Mouse (Mus musculus): Measurements from ENCODE around the gene Ggnbp2.
A peak's percentile ranks its signal among the peaks of the same experiment; 100 is the strongest.
"Not testable (repeated sequence)": the region's sequence is repeated elsewhere in the genome, so short reads cannot be mapped to it uniquely, and the experiment has no call there.

Gene Ggnbp2

GRCm38 (mm10) chr11:84879772-84880464 is 9.3 kb upstream of the Ggnbp2 start, which contains the start of the genes Myo19 and Pigw:
TSS of gene Myo19 (plus strand) at chr11:84880148.
TSS of gene Pigw (minus strand) at chr11:84880285.
- peak; percentile 80 for DNase-seq (ENCODE audit: low spot score)

- DNase-seq (ENCODE audit: low spot score), result no peak
Observed at GRCm38 (mm10) chr11:84879007-84879771, 8.6 kb upstream of the Ggnbp2 start.

GRCm38 (mm10) chr11:84876020-84876419 is 5.4 kb upstream of the Ggnbp2 start:
- not testable (repeated sequence) for DNase-seq (ENCODE audit: low spot score)

DNA sequence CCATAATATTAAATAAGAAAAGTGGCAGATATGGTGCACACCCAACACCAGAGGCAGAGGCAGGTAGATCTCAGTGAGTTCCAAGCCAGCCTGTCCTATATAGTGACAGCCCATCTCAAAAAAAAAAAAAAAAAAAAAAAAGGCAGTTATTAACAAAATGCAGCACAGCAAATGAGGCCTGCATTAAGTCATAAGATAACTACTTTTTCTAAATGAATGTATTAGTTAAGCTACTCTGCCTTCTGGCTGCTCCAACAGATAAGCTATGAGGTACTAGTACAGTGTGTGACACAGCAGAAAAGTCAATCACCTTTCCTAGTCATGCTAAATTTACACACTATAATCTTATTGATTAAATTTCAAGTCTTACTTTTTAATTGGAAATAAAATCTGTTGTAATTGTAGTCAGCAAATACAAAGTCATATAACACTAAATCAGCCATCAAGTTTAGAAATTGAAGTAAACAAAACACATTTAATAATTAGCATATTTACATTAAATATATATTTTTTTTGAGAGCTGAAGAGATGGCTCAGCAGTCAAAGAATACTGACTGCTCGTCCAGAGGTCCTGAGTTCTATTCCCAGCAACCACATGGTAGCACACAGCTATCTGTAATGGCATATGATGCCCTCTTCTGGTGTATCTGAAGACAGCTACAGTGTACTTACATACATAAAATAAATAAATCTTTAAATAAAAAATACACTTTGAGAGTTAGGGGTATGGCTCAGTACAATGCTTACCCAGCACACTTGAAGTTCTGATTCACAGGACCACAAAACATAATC is 2.6 kb upstream of the Ggnbp2 start:
- DNase-seq (ENCODE audit: low spot score), result no peak

DNA sequence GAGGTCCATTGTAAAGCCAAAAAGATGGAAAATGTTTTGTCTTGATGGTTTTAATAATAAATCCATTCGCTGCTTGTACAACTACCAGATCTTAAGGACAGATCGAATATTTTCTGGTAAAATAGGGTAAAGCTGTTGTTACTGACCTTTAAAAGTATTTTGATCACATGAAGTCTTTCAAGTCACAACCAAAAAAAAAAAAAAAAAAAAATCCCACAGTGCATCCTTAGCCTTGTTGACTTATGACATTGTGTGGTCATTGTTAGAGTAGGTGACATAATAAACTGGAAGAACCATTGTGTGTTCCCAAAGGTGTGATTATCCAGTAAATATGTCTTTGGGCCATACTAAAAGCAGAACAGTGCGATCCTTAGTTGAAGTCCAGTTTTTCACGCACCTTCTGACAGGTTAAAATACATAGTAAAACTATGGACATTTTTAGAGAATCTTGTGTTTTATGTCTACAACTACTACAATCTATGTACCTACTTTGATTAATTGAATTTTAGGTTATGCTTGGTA is 992 bp upstream of the Ggnbp2 start:
- DNase-seq (ENCODE audit: low spot score), result no peak

DNA sequence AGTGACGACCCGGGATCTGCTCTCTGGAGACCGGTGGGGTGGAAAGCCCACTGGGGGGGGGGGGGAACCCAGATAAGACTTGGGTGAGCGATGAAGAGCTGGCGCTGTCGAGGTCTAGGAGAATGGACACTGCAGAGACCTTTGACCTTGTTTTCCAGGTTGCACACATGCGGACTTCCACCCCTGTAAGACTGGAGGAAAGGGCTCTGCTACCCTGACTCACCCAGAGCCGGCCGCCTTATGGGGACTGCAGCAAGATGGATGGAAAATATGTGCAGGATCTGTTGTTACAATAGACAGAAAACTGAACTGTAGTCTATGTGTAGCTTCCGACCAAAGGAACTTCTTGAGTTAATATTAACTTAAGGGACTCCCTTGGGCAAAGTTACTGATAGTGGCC is 429 bp upstream of the Ggnbp2 start:
- DNase-seq (ENCODE audit: low spot score), result peak; percentile 89

- DNase-seq (ENCODE audit: low spot score), result peak; percentile 97
Observed at GRCm38 (mm10) chr11:84869537-84870232, 932 bp downstream of the Ggnbp2 start.

DNA sequence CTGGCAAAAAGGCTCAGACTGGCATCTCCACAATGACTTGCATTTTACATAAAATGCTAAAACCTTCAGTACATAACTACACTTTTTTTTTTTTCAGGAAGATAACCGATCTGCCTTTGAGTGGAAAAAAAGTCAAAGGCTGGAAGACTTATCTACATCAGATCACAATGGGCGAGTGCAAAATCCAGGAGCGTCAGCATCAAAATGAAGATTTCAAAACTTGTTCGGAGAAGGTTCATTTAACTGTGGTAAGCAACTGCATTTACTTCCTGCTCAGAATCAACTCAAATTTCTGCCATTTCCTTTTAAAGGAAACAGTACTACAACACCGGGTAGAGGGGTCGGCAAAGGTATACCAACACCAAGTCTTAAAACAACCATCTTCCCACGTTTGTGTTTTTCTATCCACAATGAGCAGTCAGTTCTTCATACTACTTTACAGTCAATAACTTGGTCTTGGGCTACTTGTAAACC is 1.8 kb downstream of the Ggnbp2 start:
- DNase-seq (ENCODE audit: low spot score), result no peak

- DNase-seq (ENCODE audit: low spot score), result peak; percentile 60
Observed at GRCm38 (mm10) chr11:84867586-84867985, 3.0 kb downstream of the Ggnbp2 start.

DNA sequence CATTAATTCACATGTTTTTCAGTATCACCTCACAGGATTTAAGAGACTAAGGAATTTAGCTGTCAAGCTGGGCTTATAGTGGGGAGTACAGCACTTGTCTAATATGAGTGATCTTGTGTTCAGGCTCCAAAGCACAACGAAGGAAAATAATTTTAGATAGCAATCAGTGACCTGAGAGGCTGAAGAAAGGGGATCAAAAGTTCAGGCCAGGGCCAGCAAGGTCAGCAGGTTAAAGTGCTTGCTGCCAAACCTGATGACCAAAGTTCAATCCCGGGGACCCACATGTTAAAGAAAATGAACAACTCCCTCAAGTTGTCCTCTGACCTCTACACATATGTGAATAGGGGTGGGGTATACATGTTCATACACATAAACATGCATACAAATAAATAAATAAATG is 5.3 kb downstream of the Ggnbp2 start:
- peak; percentile 75 for DNase-seq (ENCODE audit: low spot score)

DNA sequence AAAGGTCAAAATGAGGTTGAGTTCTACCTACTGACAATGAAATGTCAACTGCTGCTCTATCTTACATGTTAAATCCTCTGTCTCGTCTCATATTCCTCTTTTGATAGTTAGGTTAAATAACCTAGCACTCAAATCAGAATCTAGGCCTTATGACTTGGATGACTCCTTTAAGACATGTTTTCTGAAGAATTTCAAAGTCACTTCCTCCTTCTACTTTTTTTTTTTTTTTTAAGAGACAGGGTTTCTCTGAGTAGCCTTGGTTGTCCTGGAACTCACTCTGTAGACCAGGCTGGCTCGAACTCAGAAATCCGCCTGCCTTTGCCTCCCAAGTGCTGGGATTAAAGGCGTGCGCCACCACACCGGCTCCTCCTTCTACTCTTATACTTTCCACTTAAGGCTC is 15.3 kb downstream of the Ggnbp2 start:
- DNase-seq (ENCODE audit: low spot score), result no peak

DNA sequence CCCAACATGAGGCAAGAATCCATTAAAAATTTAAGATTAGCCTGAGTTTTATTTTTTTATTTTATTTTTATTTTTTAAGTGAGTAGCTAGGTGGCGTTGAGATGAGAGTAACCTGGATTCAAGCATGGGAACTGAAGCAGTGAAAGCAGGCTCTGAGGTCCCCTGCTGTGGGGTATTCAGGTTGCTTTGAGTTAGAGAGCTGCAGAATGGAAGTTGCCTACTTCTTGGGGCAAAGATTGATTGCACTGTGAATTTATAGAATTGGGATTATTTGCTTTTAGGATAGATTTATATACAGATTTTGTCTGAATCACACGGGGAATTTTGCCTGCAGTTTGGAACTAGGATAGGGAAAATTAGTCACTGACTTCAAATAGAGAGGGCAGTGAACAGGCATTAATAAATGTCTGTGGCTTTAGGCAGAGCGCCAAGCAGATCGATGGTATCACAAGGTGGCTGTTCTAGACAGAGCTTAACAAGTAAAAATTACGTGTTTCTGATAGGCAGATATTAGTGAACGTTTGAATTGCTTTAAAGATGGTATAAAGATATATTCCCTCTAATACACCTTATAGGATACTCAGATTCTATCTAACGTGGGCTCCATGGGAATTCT is 23.0 kb downstream of the Ggnbp2 start:
- no peak for DNase-seq (ENCODE audit: low spot score)

DNA sequence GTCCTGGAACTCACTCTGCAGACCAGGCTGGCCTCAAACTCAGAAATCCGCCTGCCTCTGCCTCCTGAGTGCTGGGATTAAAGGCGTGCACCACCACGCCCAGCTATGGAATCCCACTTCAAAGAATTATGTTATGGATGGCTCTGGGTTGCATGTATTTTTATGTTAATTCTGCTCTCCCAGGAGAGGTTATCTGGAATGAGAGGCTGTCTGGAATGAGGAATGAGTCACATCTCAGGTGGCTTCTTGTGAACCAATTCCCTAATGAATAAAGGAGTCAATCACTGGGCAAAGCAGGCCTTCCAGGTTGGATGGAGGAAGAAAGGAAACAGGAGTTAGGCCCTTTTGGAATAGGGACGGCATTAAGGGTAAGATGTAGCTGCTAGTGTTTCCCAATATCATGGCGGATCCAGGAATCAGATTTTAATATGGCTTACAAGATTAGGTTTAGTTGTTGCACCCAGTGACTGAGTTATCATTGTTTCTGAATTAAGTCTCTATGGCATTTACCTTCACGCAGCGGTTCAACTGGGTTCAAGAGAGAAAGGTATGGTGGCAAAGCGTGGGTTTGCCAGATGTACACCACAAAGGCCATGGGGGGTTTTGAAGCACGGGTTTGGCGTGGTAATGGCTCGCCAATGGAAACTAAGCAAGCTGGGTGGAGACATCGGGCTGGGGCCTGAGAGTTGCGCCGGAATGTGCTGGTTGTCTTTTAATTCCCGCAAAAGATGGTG is 23.7 kb downstream of the Ggnbp2 start:
- DNase-seq (ENCODE audit: low spot score), result no peak

- no peak for DNase-seq (ENCODE audit: low spot score)
Observed at GRCm38 (mm10) chr11:84839330-84839729, 31.3 kb downstream of the Ggnbp2 start.

GRCm38 (mm10) chr11:84829495-84829894 is 41.1 kb downstream of the Ggnbp2 start:
- not testable (repeated sequence) for DNase-seq (ENCODE audit: low spot score)

- peak; percentile 94 for DNase-seq (ENCODE audit: low spot score)
Observed at GRCm38 (mm10) chr11:84828516-84829399, 41.9 kb downstream of the Ggnbp2 start, which contains the start of gene Dhrs11. TSS of gene Dhrs11 (minus strand) at chr11:84828994.

GRCm38 (mm10) chr11:84827901-84828503 is 42.6 kb downstream of the Ggnbp2 start:
- DNase-seq (ENCODE audit: low spot score), result no peak

- DNase-seq (ENCODE audit: low spot score), result peak; percentile 85
Observed at GRCm38 (mm10) chr11:84827492-84827891, 43.1 kb downstream of the Ggnbp2 start.

DNA sequence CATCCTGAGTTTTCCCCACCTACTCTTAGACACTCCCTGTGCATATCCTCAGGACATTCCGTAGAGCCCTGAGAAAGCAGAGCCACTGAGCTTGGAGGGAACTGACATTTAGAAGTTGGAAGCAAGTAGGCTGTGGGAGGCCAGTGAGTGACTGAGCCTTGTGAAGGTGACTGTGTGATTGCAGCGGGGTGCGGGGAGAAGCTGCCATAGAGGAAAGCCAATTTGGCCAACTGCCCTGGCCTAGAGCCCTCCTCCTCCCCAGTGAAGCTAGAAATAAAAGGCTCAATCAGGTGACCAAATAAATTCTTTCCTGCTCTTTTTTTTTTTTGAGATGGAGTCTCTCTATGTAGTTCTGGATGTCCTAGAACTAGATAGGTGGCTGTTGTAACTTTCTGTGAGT is 44.4 kb downstream of the Ggnbp2 start:
- no peak for DNase-seq (ENCODE audit: low spot score)

Data from yolk sac, embryonic 10.5 days (tissue).